Mouse (Mus musculus) adrenal gland, postnatal 14 days (tissue): ENCODE data around the gene Mad1l1. TPM values are rescaled to one million over a fixed set of nuclear protein-coding genes. Genes with fewer than 3 reads are reported as not detected.

Experiments
- DNase-seq: peaks from one replicate; pipeline ENCODE4 v3.0.0; 2021; ENCODE audit warnings: mixed read lengths
- total RNA-seq: library from RNA; stranded (reverse); gene quantifications from 2 replicates; pipeline ENCODE4 v1.2.3, GENCODE M21; 2021

Gene Mad1l1
- total RNA-seq, 1 experiment from 2014 or later, result 21.5 TPM

DNA sequence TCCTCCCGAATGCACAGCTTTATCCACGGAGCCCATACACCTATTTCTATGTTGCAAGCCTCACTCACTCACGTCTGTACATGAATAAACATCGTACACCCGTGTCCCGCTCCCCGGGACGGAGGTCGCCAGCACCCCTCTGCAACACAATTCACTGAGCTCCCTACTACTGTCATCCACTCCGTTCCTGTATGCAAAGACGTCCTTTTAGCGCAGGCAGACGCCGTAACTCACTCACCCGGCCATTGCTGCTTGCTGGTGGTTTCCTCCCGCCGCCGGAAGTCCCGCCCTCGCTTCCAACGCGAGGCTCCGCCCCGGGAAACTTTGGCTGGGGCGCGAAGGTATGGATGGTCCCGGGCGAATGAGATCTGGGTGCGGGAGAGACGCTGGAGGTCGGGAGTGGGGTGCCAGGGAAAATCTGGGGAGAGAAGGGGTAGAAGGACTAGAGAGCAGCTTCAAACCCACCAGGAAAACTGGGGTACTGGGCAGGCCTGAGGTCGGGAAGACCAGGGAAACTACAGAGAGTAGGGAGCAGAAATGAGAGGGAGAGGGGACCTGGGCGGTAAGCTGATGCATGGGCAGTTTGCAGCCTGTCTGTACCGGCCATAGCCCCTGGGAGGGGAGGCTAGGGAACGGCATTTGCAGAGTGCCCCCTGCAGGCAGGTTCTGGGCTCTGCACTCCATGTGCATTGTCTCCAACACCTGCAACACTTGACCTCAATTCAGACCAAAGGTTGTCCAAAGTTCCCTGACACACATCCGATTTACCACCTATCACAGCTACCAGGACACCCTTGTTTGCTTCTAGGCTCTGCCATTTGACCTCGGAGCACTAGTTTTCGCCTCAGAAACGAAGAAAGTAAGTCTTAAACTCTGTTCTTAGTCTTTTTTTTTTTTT, 10.5 kb upstream of the Mad1l1 start, which contains the start of gene Mrm2:
Gene Mrm2, minus strand, starts transcription at position 284 of the 898 bp plus-strand sequence.
- peak; percentile 91 for DNase-seq

DNA sequence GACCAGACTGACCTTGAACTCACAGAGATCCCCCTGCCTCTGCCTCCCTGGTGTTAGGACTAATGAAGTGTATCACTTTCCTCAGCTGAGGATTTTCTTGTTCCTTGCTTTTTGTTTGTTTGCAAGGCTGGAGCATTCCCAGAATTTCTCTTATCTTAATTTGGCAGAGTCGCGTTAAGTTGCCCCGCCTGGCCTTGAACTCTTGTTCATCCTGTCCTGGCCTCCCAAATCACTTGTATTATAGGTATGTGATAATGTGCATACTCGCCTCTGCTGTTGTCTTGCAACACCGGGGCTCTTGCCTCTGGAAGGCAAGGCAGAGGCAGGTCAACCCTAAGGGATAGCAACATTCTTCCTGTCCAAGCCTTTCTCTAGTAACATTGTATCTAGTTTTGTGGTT, 2.7 kb upstream of the Mad1l1 start:
- no peak for DNase-seq

DNA sequence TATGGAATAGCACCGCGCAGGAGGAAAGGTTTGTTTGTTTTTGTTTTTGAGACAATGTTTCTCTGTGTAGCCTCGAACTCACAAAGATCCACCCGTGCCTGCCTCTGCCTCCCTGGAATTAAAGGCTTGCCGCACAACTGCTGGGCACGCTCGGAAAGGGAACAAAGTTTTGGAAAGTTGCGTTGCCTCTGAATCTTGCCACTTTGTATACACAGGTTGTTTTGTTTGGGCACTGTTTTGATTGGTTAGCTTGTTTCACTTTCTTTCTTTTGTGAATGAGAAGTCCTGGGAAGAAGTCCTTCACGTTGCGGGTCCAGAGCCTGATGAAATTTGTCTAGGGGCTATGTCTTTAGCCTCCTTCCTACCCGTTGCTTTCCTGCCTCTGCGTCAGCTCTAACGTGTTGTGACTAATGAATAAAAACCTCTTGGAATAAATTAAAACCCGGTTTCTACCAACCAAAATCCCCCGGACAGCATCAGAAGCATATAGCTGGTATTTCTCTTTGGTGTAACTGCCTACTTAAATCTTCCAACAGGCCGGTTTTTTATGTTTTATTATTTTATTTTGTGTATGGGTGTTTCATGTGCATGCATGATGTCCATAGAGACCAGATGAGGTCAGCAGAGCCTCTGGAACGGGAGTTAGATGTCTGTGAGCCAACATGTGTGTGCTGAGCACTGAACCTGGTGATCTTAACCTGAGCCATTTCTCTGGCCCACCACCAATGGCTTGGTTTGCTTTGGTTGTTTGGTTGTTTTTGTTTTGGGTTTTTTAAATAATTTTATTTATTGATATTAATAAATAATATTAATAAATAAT, 614 bp upstream of the Mad1l1 start:
- DNase-seq, result peak; percentile 35

DNA sequence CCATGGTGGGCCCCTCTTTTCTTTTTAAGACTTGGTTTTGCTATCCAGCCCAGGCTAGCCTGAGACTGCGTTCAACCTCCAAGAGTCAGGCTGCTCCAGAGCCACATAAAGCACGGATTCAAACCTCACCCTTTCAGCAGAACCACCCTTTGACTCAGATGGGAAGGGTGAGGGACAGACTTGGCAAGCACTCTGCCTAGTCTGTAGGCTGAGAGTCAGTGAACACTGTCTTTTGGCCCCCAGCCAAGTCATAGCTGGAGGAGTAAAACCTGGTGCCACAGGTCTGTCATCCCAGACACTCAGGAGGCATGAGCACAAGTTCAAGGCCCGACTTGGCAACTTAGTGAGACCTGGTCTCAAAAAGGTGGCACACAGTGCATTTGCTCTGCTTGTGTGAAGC, 4.6 kb downstream of the Mad1l1 start:
- DNase-seq, result no peak

DNA sequence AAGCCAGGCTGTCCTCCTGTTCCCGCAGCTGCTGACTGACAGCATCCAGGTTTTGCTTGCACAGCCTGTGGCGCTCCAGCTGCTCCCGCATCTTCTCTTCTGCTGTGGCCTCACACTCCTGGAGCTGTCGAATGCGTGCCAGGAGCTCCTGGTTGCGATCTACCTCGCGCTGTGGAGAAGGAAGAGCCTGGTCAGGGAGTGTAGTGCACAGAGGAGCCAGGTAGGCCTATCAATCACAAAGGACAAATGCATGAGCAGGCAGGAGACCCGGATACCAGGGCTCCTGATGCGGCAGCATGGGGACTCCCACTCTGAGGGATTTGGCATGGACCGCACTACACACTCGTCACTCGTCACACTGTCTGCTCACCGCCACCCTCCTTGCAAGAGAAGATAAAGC, 13.8 kb downstream of the Mad1l1 start:
- no peak for DNase-seq

DNA sequence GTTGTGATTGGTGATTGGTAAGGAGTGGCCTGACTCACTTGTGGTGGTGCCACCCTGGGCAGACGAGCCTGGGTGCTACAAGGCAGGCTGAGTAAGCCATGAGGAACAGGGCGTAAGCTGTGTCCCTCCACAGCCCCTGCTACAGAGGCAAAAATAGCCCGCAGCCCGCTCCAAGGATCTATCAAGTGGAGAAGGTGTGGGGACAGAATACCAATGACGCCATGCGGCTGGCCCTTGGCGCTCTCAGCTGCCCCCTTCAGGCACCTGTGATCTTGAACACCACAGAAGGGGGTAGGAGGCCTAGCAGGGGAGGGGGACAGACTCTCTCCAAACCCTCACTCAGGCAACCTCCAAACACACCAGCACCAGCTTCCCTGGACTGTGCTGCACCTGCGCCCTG, 15.3 kb downstream of the Mad1l1 start:
- no peak for DNase-seq

DNA sequence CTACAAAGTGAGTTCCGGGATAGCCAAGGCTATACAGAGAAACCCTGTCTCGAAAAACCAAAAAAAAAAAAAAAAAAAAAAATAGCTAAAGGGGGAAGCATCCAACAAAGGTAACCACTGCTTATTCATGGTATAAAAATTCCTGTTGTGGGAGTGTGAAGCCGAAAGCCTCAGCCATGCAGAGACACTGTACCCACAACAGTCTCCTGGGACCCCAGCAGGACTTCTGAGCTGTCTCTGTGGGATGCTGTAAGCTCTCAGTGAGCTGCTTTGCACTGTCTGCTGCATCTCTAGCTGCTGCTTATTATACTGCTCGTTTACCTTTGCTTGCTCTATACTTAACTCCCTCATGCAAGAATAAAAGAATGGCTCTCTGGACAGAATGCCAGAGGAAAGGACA, 23.1 kb downstream of the Mad1l1 start:
- no peak for DNase-seq

DNA sequence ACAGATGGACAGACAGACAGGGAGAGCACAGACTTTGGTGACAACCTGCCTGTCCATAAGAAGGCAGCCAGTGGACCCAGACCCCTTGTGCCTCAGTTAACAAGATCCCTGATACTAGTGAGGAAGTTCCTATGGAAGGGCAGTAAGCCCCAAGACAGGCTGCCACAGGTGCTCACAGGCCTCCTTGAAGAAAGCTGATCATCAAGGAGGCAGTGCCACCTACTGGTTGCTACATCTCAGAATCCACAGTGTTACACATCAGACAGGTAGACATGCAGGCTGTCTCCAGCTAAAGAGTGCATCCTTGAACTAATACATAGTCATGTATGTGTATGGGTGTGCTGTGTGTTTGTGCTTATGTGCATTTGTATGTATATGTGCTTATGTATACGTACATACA, 29.2 kb downstream of the Mad1l1 start:
- DNase-seq, result peak; percentile 65

DNA sequence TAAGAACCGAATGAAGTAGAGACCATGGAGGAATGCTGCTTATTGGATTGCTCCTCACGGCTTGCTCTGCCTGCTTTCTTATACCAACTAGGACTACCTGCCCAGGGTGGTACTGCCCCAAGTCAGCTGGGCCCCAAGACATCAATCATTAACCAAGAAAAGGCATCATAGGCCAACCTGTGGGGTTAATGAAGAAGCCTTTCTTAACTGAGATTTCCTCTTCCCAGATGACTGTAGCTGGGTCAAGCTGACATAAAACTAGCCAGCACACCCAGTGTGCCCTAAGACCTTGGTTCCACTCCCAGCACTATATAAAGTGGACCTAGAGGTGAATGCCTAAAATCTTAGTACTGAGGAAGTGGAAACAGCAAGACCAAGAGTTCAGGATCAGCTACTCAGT, 32.2 kb downstream of the Mad1l1 start:
- no peak for DNase-seq

DNA sequence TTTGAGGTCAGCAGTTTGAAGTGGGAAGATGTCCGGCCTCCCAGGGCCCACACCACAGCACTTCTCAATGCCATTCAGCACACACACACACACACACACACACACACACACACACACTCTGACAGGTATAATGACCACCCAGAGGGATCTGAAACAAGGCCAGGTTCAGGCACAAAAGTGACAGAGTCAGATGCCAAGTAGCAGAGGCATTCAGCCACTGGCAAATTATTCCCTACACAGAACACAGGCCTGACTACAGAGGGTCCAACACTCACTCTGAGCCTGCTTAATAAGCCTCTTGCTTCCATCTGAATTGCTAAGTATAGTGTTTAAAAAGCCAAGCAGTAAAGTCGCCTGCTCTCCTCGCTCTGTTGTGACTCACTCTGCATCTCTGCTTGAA, 33.1 kb downstream of the Mad1l1 start:
- no peak for DNase-seq

DNA sequence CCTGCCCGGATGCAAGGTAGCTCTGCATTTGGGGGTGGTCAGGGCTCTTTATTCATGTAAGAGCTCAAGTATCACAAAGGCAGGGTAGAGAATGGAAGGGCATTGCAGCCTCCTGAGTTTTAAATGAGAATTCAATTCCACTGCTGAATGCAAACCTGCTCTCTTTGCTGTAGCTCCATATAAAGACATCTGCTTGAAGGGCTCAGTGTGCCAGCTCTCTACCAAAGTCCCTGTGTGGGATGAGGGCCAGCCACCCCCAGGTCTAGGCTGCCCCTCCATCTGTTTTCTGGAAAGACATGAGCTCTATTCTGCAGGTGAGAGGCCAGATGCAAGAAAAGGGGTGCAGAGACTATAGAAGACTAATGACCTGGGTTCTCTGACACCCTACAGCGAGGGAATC, 36.6 kb downstream of the Mad1l1 start:
- no peak for DNase-seq

DNA sequence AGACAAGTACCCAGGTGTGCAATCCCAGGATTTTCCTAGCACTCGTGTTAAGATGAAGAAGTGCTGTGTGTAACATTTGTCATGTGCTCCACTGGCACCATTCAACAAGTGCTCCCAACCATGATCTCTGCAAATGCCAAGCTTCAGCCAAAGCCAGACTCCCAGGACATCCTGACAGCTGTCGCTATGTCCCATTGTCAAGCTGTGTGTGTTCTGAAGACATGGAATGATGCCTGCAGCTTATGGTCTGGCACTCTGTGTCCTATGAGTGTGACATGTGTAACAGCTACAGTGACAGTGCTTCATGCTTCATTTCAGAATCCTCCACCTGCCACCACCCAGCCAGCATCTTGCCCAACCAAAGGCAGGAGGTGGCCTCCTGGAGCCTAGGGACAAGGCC, 37.3 kb downstream of the Mad1l1 start:
- DNase-seq, result no peak

DNA sequence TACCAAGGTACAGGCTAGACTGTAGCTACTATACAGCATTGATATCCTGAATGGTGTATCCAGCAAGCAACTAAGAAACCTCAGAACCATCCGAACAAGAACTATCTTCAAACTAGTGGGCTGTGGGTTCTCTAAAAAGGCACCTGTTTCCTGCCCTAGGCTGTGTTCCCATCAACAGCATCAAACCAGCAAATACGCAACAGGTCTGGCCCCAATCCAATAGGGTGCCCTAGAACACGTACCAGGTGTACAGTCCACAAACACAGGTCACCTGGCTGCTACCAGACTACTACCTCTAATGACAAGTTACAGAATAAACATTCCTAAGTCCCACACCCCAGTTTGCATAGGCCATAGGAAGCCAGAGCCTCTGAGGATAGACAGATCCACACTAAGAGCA, 38.5 kb downstream of the Mad1l1 start:
- DNase-seq, result no peak

DNA sequence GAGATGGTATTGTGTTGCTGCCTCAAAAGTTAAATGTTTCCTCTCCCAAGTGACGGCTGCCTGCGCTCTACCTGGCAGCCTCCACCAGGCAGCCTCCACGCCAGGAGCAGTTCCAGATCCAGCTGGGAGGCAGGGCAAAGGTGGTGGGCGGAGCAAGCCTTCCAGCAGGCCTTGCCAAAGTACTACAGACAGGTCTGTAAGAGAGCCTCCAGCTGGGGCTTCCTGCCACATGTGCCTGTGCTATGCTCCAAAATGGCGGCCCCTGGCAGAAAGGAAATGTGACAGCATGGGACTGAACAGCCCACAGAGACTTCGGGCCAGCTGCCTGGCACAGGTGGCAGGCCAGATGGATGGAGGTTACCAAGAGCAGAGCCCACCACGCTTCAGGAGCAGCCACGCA, 39.0 kb downstream of the Mad1l1 start:
- DNase-seq, result peak; percentile 68

DNA sequence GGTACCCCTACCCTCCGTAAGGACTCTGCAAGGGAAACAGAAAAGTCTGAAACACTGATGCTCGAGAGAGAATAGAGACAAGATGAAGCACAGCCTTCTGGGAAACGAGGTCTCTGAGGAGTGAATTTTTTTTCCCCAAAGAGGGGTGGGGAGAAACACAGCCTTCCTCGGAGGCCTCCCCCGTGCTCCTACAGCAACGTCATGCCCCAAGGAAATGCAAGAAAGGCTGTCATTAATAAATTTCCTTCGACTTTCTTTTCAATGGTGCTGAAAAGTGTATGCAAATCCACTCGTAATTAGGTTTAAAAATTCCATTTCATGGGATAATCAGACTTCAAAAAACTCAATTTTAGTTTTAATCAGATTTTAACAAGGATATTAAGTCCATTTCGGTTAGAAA, 41.1 kb downstream of the Mad1l1 start:
- DNase-seq, result no peak

DNA sequence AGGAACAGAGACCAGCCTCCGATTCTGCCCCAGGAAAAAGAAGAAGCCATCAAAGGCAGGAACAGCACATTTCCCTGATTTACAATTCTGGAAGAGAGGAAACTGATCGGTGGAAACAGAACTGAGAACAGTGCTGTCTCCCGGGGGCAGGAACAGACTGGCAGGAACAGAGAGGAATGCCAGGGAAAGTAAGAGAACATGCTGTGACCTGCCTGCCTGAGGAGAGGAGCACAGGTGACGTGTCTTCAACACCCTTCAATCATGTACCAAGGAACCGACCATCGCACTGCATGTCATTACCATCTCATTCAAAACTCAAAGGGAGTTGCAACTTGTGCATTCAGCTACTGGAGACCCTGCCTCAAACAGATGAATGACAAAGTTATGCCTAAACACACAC, 44.6 kb downstream of the Mad1l1 start:
- DNase-seq, result no peak

DNA sequence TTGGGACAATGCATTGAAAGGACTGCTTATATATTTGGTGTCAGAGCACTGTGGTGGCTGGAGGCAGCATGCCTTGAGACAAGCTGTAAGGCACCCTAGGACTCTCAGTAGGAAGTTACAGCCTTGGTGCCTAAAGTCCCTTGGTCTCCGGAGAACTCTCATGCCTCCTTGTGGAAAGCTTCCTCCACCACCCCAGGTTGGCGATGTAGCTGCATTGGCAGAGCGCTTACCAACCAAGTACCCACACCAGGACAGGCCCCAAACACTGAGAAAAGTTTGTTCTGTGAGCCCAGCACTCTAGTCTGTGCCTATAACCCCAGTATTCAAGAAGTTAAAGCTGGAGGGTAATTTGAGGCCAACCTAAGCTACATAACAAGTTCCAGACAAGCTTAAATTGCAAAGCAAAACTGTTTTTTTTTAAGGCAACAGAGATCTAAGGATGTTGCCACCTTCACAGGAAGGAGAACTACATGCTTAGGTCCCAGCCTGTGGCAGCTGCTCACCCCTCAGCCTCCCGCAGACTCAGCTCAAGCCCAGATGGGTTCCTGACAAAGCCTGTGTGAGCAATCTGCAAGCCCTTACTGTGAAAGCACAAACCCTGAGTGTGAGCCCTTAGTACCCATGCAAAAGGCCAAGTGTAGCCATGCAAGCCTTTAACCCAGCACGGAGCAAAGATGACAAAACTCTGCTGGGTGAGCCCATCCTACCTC, 50.2 kb downstream of the Mad1l1 start:
- no peak for DNase-seq

DNA sequence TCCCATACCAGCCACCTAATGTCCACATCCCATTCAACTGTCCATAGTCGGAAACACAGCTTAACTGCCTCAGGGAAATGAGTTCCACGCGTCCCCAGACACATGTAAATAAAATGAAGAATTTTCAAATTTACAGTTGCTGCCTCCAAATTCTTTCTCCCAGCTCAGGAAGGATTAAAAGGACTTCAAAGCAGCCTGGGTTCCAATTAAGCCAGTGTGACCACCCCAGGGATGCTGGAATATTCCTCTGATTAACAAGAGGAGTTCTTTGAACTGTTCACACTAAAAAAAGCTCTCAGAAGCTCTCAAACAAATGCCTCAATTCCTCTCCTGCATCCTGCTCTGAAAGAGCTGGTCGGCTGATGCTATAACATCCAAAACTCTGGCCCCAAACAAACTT, 53.0 kb downstream of the Mad1l1 start:
- no peak for DNase-seq

DNA sequence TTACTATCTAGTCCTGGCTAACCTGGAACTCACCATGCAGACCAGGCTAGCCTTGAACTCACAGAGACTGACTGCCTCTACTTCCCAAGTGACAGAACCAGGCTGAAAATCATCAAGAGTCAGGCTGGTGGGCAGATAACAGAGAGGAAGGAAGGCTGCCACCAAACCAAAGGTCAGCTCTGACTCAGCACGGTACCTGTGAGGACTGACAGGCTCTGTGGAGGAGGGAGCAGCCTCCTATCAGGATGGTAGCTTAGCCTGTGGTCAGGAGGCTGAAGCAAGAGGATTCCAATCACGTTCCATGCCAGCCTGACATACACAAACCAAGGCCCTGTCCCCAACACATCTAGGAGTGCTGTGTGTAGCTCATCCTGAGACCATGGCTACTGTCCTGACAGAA, 54.3 kb downstream of the Mad1l1 start:
- no peak for DNase-seq

DNA sequence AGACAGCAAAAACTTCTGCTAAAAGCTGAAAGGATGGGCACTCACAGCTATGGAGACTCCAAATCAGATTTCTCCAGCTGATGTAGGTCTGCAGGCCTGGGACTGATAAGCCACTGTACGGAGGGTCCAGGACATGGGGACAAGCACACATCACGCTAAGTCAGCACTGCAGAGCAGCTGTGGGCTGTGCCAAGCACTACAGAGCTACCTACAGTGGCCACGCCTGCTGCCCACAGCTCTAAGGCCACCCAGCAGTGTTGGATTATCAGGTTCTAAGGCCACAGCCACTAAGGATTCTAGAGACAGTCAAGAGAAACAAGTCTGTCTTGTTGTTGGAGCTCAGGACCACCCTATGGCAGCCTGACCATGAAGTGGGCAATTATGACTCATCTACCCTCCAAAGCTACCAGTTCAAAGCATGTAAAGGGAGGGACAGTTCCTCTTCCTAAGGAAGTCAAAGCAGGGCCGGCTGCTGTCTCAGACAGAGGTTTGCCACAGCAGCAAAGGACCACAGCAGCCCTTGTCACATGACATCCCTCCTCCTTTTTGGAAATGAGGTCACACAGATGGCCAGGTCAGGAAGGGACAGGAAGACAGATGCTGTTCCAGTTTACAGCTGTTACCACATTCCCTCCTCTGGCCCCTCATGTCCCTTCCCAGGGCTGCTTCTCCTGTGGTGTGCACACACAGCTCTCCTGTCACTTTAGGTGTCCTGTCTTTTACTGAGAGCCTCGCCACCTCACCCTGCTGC, 56.4 kb downstream of the Mad1l1 start:
- DNase-seq, result peak; percentile 35

DNA sequence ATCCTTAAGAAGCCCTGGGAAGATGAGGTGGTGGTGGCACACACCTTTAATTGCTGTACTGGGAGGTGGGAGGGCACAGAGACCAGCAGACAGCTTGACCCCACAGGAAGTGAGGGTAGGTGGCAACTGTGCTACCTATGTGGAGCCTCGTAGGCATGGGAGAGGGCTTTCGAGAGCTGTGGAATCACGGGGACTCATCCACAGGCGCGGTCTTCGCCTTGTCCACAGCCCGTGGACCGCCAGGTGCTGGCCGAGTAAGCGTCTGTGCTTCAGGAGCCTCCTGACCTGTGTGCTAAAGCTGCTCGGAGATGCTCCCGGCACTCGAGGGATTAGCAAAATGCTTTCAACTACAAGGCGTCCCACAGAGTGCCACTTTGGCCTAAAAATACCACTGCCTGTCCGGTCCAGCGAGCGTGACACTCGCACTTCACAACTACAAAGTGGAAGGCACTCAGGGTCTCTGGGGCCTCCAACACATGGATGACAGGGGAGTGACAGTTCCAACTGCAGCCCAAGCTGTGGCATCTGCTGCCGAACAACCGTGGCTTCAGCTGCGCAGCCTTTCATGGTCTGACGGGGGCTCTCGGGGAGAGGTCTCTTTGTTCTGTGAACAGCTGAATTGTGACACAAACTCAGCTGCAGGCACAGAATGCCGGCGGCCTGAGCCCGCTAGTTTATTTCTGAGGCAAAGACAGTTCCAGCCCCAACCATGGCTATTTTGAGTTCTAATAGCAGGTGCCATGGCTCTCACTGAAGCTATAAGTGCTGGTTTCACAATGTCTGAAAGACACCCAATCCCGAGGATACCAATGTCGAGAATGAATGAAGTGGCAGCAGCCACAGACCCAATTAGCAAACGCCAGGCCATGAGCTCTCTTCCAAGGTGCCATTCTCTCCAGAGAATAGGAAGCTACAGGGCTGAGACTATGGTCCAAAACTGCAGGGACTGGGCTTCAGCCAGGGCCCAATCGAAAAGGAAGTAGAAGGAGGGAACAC, 57.3 kb downstream of the Mad1l1 start:
- DNase-seq, result no peak
